Mouse (Mus musculus) R1 (cell line): ENCODE measurements around the gene Atp6v1g3.

Experiments
- DNase-seq: peaks from one replicate; pipeline ENCODE4 v3.0.0-alpha.2; 2018; ENCODE audit warnings: low read depth, low spot score

Gene Atp6v1g3

DNA sequence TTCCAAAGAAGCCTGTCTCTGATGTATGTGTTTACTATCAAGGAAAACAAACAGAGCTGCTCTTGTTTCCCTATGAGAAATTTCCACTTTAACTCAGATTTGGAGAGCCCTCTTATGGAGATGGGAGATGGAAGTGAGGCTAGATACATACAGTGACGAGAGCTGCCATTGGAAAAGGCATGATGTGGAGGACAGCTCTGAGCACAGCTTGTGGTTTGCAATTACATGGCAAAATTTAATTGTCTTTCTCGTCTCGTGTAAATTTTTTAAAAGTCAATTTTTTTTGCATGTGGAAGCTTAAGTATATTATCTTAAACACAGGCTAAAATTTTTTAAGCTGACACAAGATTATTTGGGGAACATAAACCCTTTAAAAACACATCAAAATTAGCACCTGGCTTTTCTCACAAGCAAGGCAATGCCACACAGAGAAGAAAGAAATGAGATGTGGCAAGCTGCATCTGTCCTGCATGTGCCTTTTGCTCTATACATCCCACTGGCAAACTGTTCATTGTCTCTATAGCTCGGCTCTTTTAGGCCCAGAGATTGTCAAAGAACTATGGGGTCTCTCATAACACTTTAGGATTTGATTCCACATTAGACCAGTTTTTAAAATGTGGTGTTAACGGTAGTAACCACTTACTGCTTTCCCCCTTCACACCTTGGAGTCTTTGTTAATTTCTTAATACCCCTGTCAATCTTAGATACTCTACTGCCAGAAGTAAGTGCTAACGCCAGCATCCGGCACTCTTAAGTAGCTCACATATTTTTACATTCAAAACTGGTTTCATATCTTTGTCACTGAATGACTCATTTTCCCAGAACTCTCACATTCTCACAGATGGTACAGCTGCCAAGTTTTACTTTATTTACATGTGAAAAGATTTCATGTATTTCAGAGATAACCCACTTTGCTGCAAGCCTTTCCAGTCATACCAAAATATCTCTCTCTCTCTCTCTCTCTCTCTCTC is 16.2 kb downstream of the Atp6v1g3 start:
- no peak for DNase-seq

DNA sequence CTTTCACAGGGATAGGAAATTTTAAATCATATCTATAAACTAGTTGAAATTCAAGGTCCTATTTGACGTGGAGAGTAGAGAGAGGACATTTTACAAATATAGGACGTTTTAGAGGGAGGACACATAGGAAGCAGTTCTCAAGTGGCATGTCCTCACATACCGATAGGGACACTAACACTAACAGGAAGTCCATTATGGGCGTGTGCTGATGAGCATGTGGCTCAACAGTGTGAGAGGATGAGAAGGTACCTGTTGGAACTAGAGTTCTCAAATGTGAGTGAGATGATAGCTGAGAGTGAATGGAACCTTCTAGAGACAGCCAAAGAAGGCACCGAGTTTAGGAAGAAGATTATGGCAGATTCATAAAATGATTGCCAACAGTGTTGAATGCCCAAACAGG is 17.9 kb downstream of the Atp6v1g3 start:
- no peak for DNase-seq

DNA sequence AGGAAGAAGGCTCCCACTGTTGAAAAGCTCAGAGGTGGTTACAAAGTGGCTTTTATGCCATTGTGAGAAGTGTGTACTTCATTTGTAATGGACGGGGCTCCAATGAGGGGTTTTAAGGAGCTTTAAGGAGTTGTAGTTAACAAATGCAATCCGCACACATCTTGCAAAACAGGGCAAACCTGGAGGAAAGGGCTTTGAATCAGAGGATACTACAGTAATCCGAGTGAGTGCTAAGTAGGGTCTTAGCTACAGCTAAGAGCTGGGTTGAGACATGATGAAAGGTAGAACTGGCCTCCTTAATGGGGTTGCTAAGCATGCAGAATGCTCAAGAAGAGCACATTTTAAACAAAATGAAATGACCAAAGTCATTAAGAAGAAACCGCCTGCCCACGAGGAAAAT is 20.9 kb downstream of the Atp6v1g3 start:
- no peak for DNase-seq

DNA sequence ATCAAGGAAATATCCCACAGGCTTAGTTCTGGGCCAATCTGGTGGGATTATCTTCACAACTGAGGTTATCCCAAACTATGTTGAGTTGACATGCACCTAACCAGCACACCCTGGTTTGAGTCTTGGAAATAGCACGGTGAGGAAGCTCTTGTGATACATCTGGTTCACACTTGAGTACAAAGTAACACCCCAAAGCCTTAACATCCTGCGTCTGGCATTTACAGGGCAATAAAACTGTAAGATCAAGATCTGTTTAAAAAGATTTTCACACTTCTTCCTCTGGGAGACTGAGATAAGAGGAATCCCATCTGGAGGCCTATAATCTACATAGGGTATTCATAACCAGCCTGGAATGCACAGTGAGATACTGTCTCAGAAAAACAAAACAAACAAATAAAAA is 24.6 kb downstream of the Atp6v1g3 start:
- no peak for DNase-seq

DNA sequence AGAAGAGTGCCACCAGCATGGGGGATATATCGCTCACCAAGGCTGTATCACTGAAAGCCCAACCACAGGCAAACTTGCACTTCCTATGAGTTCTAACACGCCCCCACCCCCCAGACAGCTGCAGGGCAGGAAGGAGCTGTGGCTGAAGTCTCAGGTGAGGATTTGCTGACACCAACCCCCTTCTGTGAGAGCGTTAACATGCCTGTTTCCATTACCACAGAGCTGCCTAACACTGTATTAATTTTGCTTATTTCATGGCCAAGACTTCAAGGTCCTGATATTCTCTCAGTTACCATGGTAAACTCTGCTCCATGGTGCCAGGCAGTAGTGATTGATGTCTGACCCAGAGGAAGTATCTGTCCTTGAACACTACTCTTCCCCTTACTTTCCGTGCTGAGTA is 26.0 kb downstream of the Atp6v1g3 start:
- DNase-seq, result no peak

DNA sequence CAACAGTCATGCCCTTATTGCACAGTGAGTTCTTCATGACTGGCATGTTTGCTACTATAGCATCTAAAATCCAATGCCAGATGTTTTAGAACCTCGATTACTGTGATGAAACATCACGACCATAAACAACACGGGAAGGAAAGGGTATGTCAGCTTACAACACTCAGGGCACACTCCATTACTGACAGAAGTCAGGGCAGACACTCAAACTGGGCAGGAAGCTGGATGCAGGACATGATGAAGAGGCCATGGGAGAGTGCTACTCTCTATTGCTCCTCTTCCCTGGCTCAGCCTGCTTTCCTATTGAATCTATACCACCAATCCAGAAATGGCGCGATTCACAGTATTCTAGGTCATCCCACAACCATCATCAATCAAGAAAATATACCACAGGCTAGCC is 28.4 kb downstream of the Atp6v1g3 start:
- no peak for DNase-seq

DNA sequence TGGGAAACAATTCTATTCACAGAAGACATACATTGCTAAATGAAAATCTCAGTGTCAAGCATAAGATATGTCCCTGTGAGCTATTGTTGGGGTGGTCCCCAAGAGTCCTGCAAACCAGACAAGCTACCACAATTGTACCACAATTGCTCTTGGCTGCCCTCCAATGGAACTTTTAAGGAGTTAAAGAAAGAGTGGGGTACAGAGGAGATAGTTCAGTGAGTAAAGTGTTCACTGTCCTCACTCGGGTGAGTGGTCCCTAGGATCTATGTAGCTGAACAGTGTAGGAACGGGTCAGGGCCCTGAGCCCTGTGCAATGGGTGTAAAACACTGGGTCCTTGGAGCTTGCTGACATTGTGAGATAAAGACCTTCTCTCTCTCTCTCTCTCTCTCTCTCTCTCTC is 29.2 kb downstream of the Atp6v1g3 start:
- DNase-seq, result no peak

DNA sequence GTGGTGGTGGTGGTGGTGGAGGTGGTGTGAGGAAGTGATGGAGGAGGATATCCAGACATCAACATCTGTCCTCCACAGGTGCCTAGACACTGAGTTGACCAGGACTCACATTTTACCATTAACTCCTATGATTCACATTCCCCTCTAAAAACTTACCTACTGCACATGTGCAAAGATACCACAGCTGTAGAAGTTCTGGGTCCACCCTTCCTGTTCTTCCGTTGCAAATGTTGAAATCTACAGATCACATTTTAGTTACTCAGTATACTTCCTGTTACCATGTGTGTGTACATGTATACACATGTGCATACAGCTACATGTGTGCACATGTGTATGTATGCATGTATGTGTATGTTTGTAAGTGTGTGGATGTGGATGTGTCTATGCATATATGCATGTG is 29.8 kb downstream of the Atp6v1g3 start:
- no peak for DNase-seq

DNA sequence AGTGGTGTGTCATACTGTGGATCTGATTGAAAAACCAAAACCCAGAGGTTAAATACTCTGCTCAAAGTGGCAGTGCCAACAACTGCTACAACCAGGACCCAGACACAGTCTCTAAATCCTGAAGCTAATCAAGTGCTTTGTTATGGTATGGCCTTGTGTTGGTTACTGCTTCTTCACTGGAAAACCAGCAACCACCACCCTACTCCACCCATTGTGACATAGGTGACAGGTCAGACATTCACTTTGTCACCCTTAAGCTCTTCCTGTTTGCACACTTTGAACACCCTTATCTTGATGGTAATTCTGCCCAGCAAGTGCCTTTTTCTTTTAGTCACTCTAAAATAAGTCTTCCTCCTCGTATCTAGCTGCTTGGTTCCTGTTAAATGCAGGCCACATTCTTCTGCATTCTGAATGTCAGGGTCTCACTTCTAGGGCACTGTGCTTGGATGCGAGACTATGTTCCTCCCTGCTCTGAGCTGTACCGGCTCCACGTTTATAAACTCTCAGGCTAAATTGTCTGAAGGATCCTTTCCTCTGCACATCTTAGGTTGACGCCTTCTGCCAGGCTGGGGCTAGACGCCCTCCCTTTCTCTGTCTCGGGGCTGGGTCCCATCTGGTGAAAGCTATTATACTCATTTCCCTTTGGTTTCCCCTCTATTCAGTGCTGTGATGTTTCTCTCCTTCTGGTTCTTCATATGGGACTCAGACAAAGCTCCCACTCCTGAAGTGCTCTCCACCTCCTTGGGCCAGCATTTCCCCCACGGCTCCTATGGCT is 30.8 kb downstream of the Atp6v1g3 start:
- no peak for DNase-seq

DNA sequence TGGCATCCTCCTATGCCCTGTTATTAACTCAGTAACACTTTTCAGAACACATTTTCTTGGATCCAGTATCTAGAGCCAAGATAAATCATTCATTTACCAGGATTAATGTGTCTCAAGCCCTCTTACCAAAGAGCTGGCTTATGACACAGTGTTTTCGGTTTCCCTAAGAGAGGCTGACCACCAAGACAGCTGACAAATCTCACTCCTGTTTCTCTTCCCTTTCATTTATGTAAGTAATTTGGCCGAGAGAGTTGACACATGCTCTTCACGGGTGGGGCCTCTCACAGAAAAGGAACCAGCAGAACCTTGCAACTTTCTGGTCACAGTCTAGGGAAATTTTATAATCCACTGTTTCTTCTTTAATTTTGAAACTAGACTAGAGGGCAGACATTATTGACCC is 49.1 kb downstream of the Atp6v1g3 start:
- DNase-seq, result no peak

DNA sequence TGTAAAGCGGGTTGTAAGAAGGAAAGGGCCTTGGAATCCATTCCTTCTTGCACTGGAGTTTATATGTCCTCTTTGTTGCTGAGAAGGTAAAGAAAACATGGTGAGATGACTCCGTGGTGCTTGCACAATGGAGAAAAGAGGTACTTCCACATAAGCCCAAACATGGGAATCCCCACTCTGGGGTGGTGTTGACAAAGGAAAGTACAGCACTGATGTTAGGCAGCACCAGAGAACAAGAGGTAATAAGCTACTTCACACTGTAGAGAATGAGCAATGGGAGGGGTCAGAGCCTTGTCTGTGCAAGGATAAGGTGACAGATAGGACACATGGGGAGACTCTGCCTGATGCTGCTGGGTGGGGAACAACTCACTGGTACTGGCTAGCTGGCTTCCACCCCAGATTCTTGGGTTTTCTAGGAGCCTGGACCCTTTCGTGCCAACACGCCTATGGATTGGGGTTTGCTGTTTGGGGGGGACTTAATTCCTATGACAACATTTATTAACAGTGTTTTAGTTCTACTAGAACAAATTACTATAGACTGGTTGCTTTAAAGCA is 49.6 kb downstream of the Atp6v1g3 start:
- DNase-seq, result no peak

DNA sequence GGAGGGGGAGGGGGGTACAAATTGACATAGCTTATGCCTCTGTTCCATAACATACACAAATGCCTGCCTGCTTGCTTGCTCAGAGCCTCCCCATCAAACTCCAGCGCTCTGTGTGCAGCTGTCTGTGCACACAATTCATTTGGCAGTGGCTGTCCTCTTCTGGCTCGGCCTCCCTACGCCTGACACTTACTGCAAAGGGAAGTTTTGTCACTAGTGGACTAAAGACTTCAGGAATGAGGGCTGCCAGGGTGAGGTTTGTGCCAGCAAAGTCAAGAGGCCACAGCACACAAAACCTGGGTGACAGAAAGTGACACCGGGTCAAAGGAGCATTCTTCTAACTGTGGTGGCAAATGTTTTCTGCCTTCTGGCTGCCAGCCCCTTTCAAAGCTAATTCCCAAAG is 52.6 kb downstream of the Atp6v1g3 start:
- no peak for DNase-seq

DNA sequence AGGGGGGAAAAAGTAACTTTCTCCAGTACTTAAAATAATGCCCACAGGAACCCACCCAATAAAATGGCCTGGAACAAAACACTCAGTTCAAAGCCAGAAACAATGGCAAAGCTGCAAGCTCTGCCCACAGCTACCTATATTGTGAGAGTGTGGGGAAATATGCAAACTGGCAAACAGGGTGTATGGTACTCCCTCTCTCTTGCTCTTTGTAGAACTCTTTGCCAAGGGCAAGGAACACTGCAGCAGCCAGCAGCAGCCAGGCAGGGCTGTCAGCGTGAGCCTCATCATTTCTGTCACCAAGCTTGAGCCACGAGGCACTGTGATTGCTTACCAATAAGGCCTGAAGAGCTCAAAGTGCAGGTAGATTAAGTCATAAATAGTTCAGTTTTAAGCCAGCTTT is 53.0 kb downstream of the Atp6v1g3 start:
- DNase-seq, result no peak

DNA sequence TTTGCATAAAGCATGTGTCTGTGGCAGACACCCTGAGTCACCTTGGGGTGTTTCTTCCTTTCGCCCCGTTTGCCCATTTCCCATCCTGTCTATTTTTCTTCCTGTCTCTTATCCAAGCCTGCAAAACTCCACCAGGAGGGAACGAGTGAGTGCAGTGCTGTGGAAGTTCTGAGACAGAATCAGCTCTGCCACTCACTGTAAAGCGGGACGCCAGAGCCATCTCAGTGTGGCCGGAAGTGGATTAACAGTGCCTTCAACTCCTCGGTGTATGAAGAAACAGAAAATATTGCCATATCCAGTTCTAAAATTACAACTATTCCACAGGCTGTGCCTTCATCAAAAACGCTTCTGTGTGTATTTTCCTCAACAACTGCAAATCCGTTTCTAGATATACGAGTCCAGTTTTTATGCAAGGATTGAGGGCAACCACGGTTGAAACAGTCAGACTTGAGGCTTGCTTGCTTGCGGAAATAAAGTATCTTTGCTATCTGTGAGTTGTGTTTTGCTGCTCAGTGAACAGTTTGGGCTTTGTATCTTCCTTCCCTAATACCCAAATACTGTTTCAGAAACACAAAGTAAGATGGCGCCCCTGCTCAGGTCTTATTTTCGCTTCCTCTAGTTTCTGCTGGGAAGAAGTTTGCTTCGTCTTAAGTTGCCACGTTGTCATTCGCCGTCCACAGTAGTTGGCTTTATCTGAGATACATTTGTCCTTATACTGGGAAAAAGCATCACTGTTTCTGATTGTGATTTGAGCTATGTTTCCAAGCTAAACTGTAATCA is 54.1 kb downstream of the Atp6v1g3 start:
- no peak for DNase-seq

DNA sequence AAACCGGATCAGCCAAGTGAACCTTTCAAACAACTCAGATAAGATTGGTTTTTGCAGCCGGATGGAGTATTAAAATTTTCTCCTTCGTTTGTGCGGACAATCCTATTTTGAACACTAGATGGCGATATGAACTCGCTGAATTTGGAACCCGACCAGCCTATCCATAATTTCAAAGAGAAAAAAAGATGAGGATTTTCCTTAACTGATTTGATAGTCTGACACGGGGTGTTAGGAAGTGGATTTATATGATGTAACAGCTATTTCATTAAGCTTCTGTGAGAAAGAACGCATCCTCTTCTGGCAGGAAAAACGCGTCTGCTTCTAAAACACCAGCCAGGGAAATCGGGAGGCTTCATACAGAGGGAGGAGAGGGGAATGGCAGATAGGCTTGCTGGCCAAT is 54.8 kb downstream of the Atp6v1g3 start:
- peak; percentile 17 for DNase-seq

DNA sequence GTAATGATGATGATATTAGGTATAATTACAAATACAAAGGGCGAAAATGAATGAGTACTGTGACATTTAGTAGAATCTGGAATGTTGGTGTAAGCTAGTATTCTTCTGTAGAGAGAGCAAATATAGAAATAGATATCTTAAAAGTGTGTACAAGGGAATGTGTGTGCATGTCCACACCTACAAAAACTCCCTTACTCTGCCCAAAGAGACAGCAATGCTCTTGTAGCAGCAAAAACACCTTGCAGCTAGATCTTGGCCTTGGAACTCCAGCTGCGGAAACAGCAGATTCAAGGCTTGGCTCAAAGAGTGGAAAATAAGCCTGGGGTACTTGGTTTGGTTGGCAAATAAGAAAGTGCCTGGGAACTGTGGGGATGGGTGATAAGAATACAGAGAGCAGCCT is 57.0 kb downstream of the Atp6v1g3 start:
- DNase-seq, result no peak

DNA sequence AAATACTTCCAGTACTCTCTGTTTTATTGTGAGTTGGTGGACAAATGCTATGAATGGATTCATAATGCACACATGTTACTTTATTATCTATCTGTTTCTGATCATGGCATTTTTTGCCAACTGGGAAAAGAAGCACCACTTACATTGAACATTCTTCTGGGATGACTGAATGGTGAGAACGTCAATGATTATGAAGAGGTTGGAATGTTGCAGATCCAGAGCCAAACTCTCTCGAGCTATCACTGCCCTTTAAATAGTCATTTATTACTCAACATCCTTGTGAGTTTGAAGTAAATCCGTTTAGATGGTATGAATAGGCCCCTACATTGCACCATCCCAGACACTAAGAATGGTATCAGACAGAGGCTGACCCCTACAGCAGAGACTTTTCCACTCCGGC is 58.1 kb downstream of the Atp6v1g3 start:
- no peak for DNase-seq

DNA sequence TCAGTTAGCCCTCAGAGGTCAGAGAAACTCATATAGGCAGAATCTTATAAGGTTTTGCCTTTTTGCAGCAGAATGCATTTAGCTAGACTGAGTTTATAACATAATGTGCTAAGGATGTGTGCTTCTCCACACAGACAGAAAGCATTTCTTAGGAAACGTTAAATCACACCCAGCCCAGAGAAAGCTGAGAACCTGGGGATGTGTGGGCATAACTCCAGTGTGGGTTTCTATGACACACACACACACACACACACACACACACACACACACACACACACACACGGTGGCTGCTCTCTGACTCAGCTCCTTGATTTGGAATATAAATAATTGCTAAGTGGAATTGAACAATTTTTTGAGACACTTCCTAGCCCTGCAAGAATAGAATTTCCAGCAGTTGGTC is 61.2 kb downstream of the Atp6v1g3 start:
- no peak for DNase-seq

DNA sequence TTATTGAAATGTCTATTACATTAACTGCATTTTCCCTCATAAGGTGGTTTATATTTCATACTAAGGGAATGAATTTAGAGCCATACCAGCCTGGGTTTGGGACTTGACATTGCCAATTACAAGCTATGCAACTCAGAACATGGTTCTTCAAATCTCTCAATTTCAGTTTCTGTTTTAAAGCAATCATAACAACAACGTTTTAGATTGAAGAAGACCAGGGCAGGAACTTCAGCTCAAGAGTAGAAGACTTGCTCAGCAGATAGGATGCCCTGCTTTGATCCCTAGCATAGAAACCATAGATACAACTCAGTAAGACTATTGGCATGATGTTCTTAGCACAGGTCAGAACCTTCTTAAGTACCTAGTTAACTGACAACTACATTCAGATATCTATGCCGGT is 63.9 kb downstream of the Atp6v1g3 start:
- DNase-seq, result no peak
